Mouse (Mus musculus) spleen, adult 18-20 months (tissue): Measurements from ENCODE around the gene Vmn2r11.
"Not testable (repeated sequence)": the region's sequence is repeated elsewhere in the genome, so short reads cannot be mapped to it uniquely, and the experiment has no call there.

ENCODE experiments used
- DNase-seq, 2 experiments: peaks; one replicate each; pipeline ENCODE4 v3.0.0; 2022; ENCODE audit warnings: mixed read lengths in 2 of 2

Vmn2r11 gene

DNA sequence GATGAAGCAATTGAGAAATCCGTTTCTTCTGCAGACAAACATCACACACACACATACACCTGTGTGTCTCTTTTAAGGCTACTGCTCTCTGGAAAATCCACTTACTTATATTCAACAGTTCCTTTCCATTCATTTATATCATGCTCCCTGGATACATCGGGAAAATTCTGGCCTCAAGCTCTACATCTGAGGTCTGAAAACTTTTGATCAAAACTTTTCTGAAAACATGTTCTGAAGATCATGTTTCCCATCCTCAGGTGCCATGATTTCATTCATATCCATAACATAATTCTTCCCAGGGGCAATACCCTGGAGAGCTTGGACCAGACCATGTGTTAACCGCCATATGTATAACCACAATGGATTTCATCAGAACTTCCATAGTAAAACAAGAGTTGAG is at the start of gene Vmn2r11:
TSS of gene Vmn2r11 (minus strand) at position 101 of the 400 bp plus-strand sequence.
- not testable (repeated sequence) for DNase-seq

- not testable (repeated sequence) for DNase-seq
These were observed 38.5 kb upstream of the Vmn2r11 start, which contains the start of gene Vmn2r12 for GRCm38 (mm10) chr5:109097850-109098249. Gene Vmn2r12 (minus strand): TSS chr5:109097950.

DNA sequence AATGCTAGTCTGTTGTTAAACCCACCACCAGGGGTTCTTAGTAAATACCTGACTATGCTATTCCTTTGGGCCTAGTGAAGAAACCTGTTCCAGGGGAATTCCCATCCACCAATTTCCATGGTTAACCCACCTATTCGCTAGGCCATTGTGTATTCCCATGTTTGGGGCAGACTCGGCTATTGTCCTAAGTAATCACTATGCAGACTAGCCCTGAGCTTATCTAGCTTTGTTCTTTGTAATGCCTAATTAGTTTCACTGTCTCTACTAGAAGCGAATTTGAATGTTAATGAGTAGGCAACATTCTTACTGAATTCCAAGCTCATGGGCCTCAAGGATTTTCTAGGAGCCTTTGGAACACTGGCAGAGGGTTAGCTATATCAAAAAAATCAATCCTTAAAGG is 37.1 kb upstream of the Vmn2r11 start:
- DNase-seq, result not testable (repeated sequence)

DNA sequence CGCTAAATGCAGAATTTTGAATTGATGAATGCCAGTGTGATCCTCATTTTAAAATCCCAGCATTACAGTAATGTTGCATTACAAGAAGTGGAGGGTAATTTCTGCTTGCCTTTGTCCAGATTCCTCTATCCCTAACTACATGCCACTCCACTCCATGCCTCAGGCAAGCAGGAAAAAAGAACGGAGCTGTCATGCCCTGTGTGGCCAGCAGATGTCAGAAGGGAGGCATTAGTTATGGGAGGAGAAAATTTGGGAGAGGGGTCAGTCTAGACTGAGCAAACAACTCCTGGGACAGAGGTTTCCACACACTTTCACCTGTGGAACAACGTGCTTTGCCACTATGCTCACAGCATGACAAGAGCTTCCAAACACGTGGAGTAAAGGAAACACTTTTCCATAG is 12.6 kb upstream of the Vmn2r11 start:
- DNase-seq, result not testable (repeated sequence)

- no peak for DNase-seq
These were observed 4.1 kb downstream of the Vmn2r11 start for GRCm38 (mm10) chr5:109055286-109055685.

- no peak for DNase-seq
These were observed 26.8 kb downstream of the Vmn2r11 start for GRCm38 (mm10) chr5:109032591-109032990.

GRCm38 (mm10) chr5:109006427-109006826 is 52.9 kb downstream of the Vmn2r11 start, which contains the start of gene Vmn2r10:
Gene Vmn2r10 (minus strand): TSS chr5:109006527.
- not testable (repeated sequence) for DNase-seq
